Mouse (Mus musculus): ENCODE data around the gene Aff2.

Gene Aff2

DNA sequence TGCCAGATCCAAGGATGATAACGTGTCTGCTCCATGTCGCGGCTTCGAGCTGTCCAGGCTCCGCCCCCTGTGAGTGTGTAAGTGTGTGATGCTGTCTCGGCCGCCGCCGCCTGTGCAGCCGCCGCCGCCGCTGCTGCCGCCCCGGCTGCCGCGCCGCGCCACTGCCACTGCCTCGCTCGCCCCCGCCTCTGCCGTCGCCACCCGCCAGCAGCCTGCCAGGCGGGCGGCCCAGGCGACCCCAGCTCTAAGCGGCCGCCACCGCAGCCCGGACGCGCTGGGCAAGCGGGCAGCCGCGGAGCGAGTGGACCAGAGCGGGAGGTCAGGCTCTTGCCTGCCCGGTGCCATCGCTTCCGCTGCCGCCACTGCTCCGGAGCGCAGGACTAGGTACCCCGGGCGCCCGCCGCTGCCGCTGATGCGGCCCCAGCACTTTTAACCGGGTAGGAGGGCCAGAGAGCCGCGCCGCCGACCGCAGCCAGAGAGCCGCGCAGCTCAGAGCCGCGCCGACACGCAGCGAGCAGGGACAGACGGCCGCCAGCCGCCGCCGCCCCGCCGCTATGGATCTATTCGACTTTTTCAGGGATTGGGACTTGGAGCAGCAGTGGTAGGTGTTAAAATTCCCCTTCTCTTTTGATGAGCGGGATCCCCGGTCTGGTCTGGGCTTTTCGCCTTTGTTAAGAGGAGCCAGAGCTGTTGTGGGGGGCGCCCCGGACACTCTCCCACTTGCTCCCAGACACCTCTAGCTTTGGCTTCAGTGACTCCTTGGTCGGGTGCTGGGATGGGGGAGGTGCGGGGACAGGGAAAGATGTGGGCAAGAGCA, at the start of gene Aff2:
Aff2 (plus strand) TSS at position 57 of the 817 bp plus-strand sequence.
- in situ Hi-C loops (cut with MboI, MseI): no loop called here

- in situ Hi-C loops (cut with MboI, MseI): no loop called here
These were observed 22.8 kb upstream of the Aff2 start for GRCm38 (mm10) chrX:69337296-69337695.

- in situ Hi-C loops (cut with MboI, MseI): no loop called here
These were observed 4.5 kb upstream of the Aff2 start for GRCm38 (mm10) chrX:69355621-69356020.

GRCm38 (mm10) chrX:69359360-69359759, 734 bp upstream of the Aff2 start:
- in situ Hi-C loops (cut with MboI, MseI): no loop called here

DNA sequence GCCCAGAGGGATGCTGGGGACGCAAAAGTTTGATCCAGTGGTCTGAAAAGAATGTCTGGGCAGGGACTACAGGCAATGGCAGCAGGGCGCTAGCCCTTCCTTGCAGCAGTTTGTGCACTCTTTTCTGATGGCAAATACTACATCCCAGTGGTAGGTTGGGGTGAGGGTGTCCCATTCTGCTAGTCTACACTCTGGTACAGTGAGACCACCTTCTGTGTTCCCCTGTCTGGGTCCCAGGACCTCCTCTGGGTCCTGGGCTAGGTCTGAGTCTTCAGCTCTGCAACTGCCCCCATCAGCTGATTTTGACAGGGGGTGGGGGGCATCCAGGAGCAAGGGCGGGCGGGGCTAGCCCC, 233 bp upstream of the Aff2 start:
- in situ Hi-C loops (cut with MboI, MseI): no loop called here

DNA sequence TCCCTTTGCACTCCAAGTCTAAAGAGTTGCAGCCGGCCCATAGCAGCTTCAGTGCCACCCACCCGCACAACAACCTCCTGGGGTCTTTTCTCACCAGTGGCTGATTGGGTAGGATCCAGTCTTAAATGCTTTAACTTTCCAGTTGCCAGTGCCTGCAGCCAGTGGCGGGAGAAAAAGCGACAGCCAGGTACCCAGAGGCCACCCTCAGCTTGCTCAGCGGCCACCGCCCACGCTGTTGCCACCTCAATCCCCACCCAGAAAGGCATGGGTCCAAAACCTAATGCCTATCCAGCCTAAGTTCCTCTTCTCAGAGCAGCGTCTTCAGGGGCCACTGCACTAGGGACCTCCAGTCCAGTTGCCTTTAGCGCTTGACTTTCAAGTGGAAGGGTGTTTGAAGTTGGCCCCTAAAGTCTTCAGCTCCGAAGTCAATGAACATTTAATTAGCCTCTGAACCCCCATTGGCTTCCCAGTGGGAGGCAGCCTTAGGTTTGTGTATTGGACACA, 1.0 kb downstream of the Aff2 start:
- in situ Hi-C loops (cut with MboI, MseI): no loop called here

DNA sequence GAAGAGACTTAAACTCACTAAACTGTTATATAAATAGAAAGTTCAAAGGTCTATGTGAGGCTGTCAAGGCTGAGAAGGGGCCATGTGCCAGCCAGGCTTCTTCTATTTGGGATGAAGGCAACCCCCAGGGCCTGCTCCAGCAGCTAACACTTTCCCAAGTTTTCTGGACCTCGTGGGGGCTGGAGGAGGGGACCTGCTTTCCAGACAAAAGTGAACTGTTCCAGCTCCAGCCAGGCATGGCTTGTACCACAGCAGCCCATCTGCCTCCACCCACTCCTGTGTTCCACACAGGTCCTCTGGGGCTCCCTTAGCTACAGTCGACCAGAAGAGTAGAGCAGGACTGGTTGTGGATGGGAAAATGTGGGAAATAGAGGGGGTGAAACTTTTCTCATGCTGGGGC, 4.1 kb downstream of the Aff2 start:
- in situ Hi-C loops (cut with MboI, MseI): no loop called here

- in situ Hi-C loops (cut with MboI, MseI): no loop called here
These were observed 13.2 kb downstream of the Aff2 start for GRCm38 (mm10) chrX:69373341-69373740.

DNA sequence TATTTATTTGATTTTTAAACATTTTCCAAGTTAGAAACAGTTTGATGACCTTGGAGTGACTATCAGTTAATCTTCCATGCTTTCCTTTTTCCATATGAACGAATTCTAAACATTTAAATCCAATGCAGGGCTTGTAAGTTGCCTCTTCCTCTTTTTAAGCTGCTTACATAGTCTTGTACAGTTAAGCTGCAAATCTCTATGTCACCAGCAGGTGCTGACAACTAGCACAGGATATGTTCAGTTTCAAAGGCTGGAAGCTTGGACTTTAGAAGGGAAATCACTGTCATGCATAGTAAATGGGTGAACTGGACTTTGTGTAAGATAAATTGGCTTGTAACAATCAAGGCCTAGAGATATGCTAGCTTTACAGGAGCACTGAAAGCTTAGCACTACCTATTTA, 29.6 kb downstream of the Aff2 start:
- in situ Hi-C loops (cut with MboI, MseI): no loop called here

- in situ Hi-C loops (cut with MboI, MseI): no loop called here
These were observed 54.9 kb downstream of the Aff2 start for GRCm38 (mm10) chrX:69415043-69415442.

DNA sequence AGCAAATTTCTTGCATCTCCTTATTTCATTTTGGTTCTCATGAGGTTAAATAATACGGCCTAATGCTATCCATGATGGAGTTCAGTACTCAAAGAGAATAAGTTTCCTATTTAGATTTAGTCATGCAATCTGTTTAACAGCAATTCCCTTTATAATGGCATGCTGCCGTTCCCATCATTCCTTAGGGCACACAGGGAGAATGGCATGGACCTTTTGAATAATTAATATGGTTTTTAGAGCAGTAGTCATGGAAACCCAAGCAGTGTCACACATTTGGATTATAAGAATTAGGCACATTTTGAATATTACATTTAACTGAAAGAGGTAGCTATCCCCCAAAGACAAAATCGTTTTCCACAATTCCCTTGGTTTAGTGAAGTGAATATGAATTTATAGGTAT, 78.3 kb downstream of the Aff2 start:
- in situ Hi-C loops (cut with MboI, MseI): no loop called here

- in situ Hi-C loops (cut with MboI, MseI): no loop called here
These were observed 81.8 kb downstream of the Aff2 start for GRCm38 (mm10) chrX:69441937-69442336.

DNA sequence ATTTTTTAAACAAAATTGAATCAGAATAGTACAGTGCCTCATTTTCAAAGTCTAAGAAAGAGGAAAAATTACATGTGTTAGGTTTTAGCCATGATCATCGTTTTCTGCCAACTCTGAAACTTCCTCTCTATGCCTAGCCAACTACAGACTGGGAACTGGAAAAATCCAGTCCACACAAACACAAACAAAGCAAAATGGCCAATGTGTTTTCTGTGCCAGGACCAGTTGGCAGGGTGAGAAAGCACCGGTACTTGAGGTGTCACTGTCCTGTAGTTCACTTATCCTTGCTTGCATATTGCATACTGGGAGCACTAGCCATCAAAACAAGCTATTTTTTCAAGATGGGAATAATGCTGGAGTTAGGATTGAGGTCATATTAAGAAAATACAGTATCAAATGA, 100.8 kb downstream of the Aff2 start:
- in situ Hi-C loops (cut with MboI, MseI): no loop called here

DNA sequence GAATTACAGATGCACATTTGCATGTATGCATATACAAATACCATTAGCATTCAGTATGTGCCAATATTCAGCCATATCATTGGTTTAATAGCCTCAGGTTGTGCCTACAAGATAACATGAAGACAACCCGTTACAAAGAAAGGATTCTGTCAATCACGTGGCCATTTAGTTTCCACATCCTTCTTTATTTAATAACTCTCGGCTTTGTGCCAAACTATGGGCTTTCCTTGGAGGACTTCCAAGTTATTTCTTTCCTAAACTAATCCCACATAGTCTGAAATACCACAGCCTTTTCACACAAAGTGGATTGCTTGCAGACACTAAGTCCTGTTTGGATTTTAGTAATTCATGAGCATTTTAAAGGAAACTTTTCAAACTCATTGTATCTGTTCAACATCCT, 142.0 kb downstream of the Aff2 start:
- in situ Hi-C loops (cut with MboI, MseI): no loop called here

- in situ Hi-C loops (cut with MboI, MseI): no loop called here
These were observed 158.0 kb downstream of the Aff2 start for GRCm38 (mm10) chrX:69518040-69518575.

DNA sequence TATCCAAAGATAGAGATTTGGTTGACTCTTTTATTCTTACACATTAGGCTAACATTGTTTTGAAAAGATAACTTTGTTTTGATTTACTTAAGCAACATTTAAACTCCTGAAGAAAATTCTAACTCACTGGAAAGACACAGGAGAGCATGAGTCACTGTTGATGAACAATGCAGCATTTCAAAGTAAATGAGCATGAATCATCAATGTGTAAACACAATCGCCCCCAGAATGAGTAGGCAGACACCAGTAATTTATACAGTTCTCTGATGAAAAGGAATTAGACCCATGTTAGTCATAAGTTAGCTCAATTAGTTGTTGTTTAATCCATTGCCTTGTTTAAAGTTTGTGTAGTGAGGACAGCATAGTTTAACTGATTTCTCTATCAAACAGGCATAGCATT, 180.7 kb downstream of the Aff2 start:
- in situ Hi-C loops (cut with MboI, MseI): no loop called here

DNA sequence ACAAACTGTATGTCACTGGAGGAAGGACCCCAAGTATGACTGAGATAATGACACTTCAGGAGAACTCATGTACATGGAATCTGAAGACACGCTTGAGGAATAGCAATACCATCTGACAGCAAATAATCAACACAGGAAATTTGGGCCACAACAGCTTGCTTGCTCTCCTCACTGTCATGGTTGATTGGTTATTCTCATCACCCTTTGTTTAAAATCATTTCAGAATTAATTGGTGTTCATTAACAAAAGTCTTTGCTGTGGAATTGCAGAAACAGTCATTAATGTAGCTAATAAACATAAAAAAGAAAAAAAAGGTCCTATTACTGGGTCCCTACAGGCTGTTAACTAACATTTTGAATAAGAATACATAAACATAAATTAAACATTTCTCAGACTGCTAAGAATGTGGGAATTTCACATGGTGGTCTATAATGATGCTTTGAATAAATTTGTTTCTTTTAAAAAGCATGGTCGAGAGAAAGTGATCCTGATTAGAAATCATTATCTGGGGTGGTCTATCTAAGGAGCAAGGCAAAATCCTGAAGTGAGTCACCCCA, 219.9 kb downstream of the Aff2 start:
- in situ Hi-C loops (cut with MboI, MseI): no loop called here

- in situ Hi-C loops (cut with MboI, MseI): no loop called here
These were observed 248.7 kb downstream of the Aff2 start for GRCm38 (mm10) chrX:69608793-69609192.

DNA sequence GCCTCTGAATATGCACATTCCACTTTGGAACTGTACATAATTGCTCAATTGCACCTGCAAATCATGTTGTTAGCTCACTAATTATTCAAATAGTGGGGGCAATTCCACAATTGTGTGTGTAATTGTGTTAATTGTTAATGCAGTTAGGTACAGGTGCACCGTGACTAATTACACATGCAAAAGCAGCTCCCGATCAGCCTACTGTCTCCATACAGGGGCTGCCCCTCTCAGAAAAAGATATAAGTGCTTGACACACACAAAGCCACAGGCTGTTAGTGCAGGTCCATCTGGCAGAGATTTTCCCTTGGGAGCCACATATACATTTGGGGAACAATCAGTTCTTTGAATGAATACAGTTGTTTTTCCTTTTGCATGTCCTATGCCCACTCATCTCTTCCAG, 302.9 kb downstream of the Aff2 start:
- in situ Hi-C loops (cut with MboI, MseI): no loop called here

DNA sequence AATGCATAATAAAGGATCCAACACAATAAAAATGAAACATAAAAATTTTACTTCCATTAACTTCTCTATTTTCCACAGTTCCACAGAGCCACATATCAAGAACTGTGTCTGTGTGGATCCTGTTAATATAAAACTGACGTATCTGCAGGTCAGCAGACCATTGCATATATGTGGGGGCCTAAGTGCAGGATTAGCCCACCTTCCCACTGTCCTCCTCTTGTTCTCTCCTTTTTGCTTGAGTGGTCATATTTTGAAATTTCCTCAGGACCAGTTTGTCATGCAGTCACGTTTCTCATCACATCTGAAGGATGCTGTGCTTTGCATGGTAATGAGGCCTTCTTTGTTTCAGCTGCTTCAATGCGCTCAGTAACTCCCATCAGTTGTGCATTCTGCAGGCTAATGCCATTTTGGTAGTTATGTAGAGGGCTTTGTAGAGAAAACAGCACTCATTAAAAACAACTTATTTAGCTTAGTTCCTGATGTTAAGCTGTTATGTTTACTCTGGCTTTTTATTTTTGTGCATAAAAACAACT, 306.1 kb downstream of the Aff2 start:
- in situ Hi-C loops (cut with MboI, MseI): no loop called here

DNA sequence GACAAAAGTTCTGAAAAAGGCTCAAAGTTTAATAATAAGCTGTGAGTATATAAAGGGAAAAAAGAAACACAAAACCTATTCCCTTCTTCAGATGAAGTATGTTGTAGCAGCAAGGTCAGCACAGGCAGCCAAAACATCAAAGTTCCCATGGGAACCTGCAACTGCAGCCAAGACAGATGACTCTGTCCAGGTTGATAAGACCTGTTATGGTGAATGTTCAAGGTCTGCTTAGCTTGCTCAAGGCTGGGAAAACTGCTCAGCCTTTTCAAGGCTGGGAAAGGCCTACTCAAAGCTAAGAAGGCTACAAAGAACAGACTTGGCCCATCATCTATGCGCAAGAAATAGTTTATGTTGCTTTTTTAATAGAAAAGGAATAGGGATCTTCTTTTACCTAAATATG, 315.6 kb downstream of the Aff2 start:
- in situ Hi-C loops (cut with MboI, MseI): no loop called here

- in situ Hi-C loops (cut with MboI, MseI): no loop called here
These were observed 338.7 kb downstream of the Aff2 start for GRCm38 (mm10) chrX:69698840-69699239.

DNA sequence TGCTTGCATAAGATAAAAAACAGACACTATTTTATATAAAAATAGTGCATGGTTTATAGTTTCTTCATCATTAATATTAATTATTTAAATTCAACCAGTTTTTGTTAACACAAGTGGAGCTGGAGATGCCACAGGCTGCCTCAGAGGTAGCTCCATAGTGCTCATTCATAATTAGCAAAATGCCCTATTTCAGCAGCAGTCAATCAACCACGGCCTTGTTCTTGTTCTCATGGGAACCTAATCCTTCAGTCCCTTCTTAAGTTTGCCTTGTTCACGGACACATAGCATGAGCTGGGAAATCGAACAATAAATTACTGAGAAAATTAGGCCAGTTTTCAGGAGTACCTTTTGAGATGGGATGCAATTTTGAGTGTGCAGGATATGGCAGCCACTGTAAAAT, 378.9 kb downstream of the Aff2 start:
- in situ Hi-C loops (cut with MboI, MseI): no loop called here

Data from T-helper 2 cell (primary cell).